Mouse (Mus musculus): ENCODE data around the gene Tmigd3. TPM values are rescaled to one million over a fixed set of nuclear protein-coding genes. Genes with fewer than 3 reads are reported as not detected.

Gene Tmigd3
- polyA plus RNA-seq, 1 experiment from 2014 or later: 0.30 TPM

GRCm38 (mm10) chr3:105877919-105878318 lies 7.2 kb downstream of the Tmigd3 start:
- H3K4me3 ChIP-seq: no peak overlapping the region
- no peaks in the 10 kb centered on the region for H3K36me3 ChIP-seq
- no peak overlapping the region for H3K27ac ChIP-seq
- ATAC-seq: no peak
- H3K4me1 ChIP-seq: 0 out of 2 replicates have a peak, but pooled peaks cover 5% of the 10 kb centered on the region
- no peaks in the 10 kb centered on the region for H3K27me3 ChIP-seq (replicated peaks)
- H3K4me2 ChIP-seq: no peak overlapping the region
- no peak overlapping the region for H3K9ac ChIP-seq
- no peaks in the 10 kb centered on the region for H3K9me3 ChIP-seq (replicated peaks)
- WGBS (ENCODE audit: insufficient replicate concordance): 38% methylated on average over 2 of the region's 2 CpGs

- H3K4me2 ChIP-seq: no peak overlapping the region
- no peak overlapping the region for H3K4me3 ChIP-seq
- WGBS (ENCODE audit: insufficient replicate concordance): 72% methylated on average over 8 of the region's 8 CpGs
- no peak overlapping the region for H3K27ac ChIP-seq
- no peaks in the 10 kb centered on the region for H3K9me3 ChIP-seq (replicated peaks)
- H3K36me3 ChIP-seq: no peaks in the 10 kb centered on the region
- no peak overlapping the region for H3K9ac ChIP-seq
- H3K27me3 ChIP-seq (replicated peaks): no peaks in the 10 kb centered on the region
- ATAC-seq: no peak
- 0 out of 2 replicates have a peak, but pooled peaks cover 5% of the 10 kb centered on the region for H3K4me1 ChIP-seq
Observed at GRCm38 (mm10) chr3:105878751-105879150, 8.0 kb downstream of the Tmigd3 start.

GRCm38 (mm10) chr3:105880419-105880818 lies 9.7 kb downstream of the Tmigd3 start:
- 41% methylated on average over 3 of the region's 3 CpGs for WGBS (ENCODE audit: insufficient replicate concordance)
- ATAC-seq: no peak
- no peak overlapping the region for H3K4me2 ChIP-seq

GRCm38 (mm10) chr3:105882105-105882504 lies 11.4 kb downstream of the Tmigd3 start:
- H3K27ac ChIP-seq: no peak overlapping the region
- WGBS (ENCODE audit: insufficient replicate concordance): 68% methylated on average over 7 of the region's 7 CpGs
- H3K4me2 ChIP-seq: no peak overlapping the region

More at GRCm38 (mm10) chr3:105880419-105880818, 9.7 kb downstream of the Tmigd3 start:
- no peak overlapping the region for H3K4me3 ChIP-seq
- H3K27ac ChIP-seq: no peak overlapping the region
- no peaks in the 10 kb centered on the region for H3K9me3 ChIP-seq (replicated peaks)
- no peaks in the 10 kb centered on the region for H3K36me3 ChIP-seq
- H3K9ac ChIP-seq: no peak overlapping the region
- H3K27me3 ChIP-seq (replicated peaks): no peaks in the 10 kb centered on the region
- H3K4me1 ChIP-seq: 0 out of 2 replicates have a peak, but pooled peaks cover 5% of the 10 kb centered on the region

GRCm38 (mm10) chr3:105883111-105883510 lies 12.4 kb downstream of the Tmigd3 start:
- Histone ChIP-seq H3K4me2 (no peak overlapping the region), H3K27ac (no peak overlapping the region), H3K36me3 (no peaks in the 10 kb centered on the region), H3K4me3 (no peak overlapping the region), H3K27me3 (replicated peaks) (no peaks in the 10 kb centered on the region), H3K9ac (no peak overlapping the region), H3K9me3 (replicated peaks) (no peaks in the 10 kb centered on the region), H3K4me1 (0 out of 2 replicates have a peak, but pooled peaks cover 2% of the 10 kb centered on the region)
- no peak for ATAC-seq
- 79% methylated on average over 2 of the region's 2 CpGs for WGBS (ENCODE audit: insufficient replicate concordance)

More at GRCm38 (mm10) chr3:105882105-105882504, 11.4 kb downstream of the Tmigd3 start:
- Histone ChIP-seq H3K4me1 (0 out of 2 replicates have a peak, but pooled peaks cover 5% of the 10 kb centered on the region), H3K27me3 (replicated peaks) (no peaks in the 10 kb centered on the region), H3K36me3 (no peaks in the 10 kb centered on the region), H3K9me3 (replicated peaks) (no peaks in the 10 kb centered on the region), H3K4me3 (no peak overlapping the region), H3K9ac (no peak overlapping the region)
- no peak for ATAC-seq

GRCm38 (mm10) chr3:105888961-105889360 lies 18.3 kb downstream of the Tmigd3 start:
- Histone ChIP-seq H3K9me3 (replicated peaks) (no peaks in the 10 kb centered on the region), H3K27me3 (replicated peaks) (no peaks in the 10 kb centered on the region), H3K4me2 (no peak overlapping the region), H3K4me3 (no peak overlapping the region), H3K9ac (no peak overlapping the region), H3K27ac (no peak overlapping the region), H3K4me1 (peaks cover 32% of the 10 kb centered on the region), H3K36me3 (no peaks in the 10 kb centered on the region)
- no peak for ATAC-seq
- WGBS (ENCODE audit: insufficient replicate concordance): 63% methylated on average over 3 of the region's 3 CpGs

- Histone ChIP-seq H3K9ac (no peak overlapping the region), H3K9me3 (replicated peaks) (no peaks in the 10 kb centered on the region), H3K4me3 (no peak overlapping the region), H3K27me3 (replicated peaks) (0 out of 2 replicates have a peak, but pooled peaks cover 4% of the 10 kb centered on the region), H3K4me1 (peaks cover 44% of the 10 kb centered on the region), H3K4me2 (no peak overlapping the region), H3K27ac (no peak overlapping the region), H3K36me3 (no peaks in the 10 kb centered on the region)
- 59% methylated on average over 4 of the region's 4 CpGs for WGBS (ENCODE audit: insufficient replicate concordance)
- ATAC-seq: no peak
Observed at GRCm38 (mm10) chr3:105890220-105890619, 19.5 kb downstream of the Tmigd3 start.

GRCm38 (mm10) chr3:105891141-105891540 lies 20.4 kb downstream of the Tmigd3 start:
- WGBS (ENCODE audit: insufficient replicate concordance): 56% methylated on average over 3 of the region's 3 CpGs
- Histone ChIP-seq H3K9me3 (replicated peaks) (no peaks in the 10 kb centered on the region), H3K27me3 (replicated peaks) (0 out of 2 replicates have a peak, but pooled peaks cover 4% of the 10 kb centered on the region), H3K9ac (no peak overlapping the region), H3K4me2 (0 out of 2 replicates have a peak overlapping the region, but pooled peaks have one; percentile 17), H3K4me1 (peaks cover 49% of the 10 kb centered on the region), H3K4me3 (no peak overlapping the region), H3K36me3 (no peaks in the 10 kb centered on the region), H3K27ac (peak overlapping the region; percentile 69; the same call in 1 of the 2 replicates)
- no peak for ATAC-seq

GRCm38 (mm10) chr3:105891760-105892571 lies 21.3 kb downstream of the Tmigd3 start:
- WGBS (ENCODE audit: insufficient replicate concordance): 23% methylated on average over 10 of the region's 10 CpGs
- peak overlapping the region; percentile 58 for H3K4me2 ChIP-seq
- ATAC-seq: peak; percentile 23
- H3K4me3 ChIP-seq: peak overlapping the region; percentile 9
- 0 out of 2 replicates have a peak, but pooled peaks cover 4% of the 10 kb centered on the region for H3K27me3 ChIP-seq (replicated peaks)
- H3K4me1 ChIP-seq: peaks cover 49% of the 10 kb centered on the region
- no peaks in the 10 kb centered on the region for H3K36me3 ChIP-seq
- peak overlapping the region; percentile 73 for H3K27ac ChIP-seq
- no peaks in the 10 kb centered on the region for H3K9me3 ChIP-seq (replicated peaks)
- H3K9ac ChIP-seq: peak overlapping the region; percentile 41; the same call in 1 of the 2 replicates

- Histone ChIP-seq H3K4me1 (peaks cover 49% of the 10 kb centered on the region), H3K9ac (no peak overlapping the region), H3K27ac (peak overlapping the region; percentile 73), H3K4me2 (peak overlapping the region; percentile 58), H3K27me3 (replicated peaks) (0 out of 2 replicates have a peak, but pooled peaks cover 4% of the 10 kb centered on the region), H3K36me3 (no peaks in the 10 kb centered on the region), H3K4me3 (peak overlapping the region; percentile 9), H3K9me3 (replicated peaks) (no peaks in the 10 kb centered on the region)
- WGBS (ENCODE audit: insufficient replicate concordance): 28% methylated on average over 19 of the region's 19 CpGs
- ATAC-seq: peak; percentile 79
Observed at GRCm38 (mm10) chr3:105892572-105893495, 22.1 kb downstream of the Tmigd3 start.

- Histone ChIP-seq H3K4me3 (no peak overlapping the region), H3K27me3 (replicated peaks) (0 out of 2 replicates have a peak, but pooled peaks cover 4% of the 10 kb centered on the region), H3K4me2 (peak overlapping the region; percentile 54; the same call in 1 of the 2 replicates), H3K27ac (peak overlapping the region; percentile 55; the same call in 1 of the 2 replicates), H3K4me1 (peaks cover 49% of the 10 kb centered on the region), H3K9ac (no peak overlapping the region), H3K36me3 (no peaks in the 10 kb centered on the region), H3K9me3 (replicated peaks) (no peaks in the 10 kb centered on the region)
- WGBS (ENCODE audit: insufficient replicate concordance): 30% methylated on average over 6 of the region's 6 CpGs
- no peak for ATAC-seq
Observed at GRCm38 (mm10) chr3:105893941-105894391, 23.3 kb downstream of the Tmigd3 start.

All from liver, embryonic 12.5 days (tissue).